16 mouse cellular contexts compared by ENCODE assay signal in the genomic region with DNA sequence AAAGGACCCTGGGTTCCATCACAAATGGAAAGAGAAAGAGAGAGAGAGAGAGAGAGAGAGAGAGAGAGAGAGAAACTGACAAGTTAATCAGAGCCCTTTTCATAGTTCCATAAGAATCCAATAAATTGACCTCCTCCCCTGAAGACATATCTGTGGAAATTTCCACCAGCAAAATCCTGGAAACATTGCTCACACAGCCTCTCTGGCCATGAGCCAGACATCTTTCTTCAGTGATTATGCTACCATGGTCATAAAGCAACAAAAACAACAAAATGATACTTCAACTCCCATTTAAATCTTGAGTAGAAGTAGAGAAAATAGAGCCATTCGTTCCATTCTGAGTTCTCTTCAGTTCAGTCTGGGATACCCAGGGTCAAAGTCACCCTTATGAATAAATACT.
"Had no signal": no experiment of that assay in that cellular context is flagged by ENCODE, and none has a peak within 500 bp of the region (broad histone marks: within the 10 kb centered on the region; RNA-seq: fewer than 3 reads in every experiment).

No protein-coding gene starts in this region.

- H3K27ac ChIP-seq: kidney, embryonic 15.5 days; left cerebral cortex, adult 2 months; liver, embryonic 13.5 days; midbrain, embryonic 10.5 days; midbrain, embryonic 13.5 days; neural tube, embryonic 13.5 days had no signal

- H3K4me3 ChIP-seq: kidney, embryonic 15.5 days; left cerebral cortex, adult 2 months; liver, embryonic 13.5 days; megakaryocyte, embryonic 14.5 days; midbrain, embryonic 10.5 days; midbrain, embryonic 13.5 days; myocyte; neural tube, embryonic 13.5 days had no signal

- H3K4me1 ChIP-seq: midbrain, embryonic 10.5 days; midbrain, embryonic 13.5 days; neural tube, embryonic 13.5 days had no signal

- ATAC-seq: midbrain, embryonic 13.5 days; midbrain, embryonic 16.5 days had no signal

- H3K9me3 ChIP-seq: kidney, embryonic 15.5 days; liver, embryonic 13.5 days; megakaryocyte, embryonic 14.5 days; midbrain, embryonic 10.5 days; midbrain, embryonic 13.5 days; neural tube, embryonic 13.5 days had no signal

- H3K4me2 ChIP-seq: kidney, embryonic 15.5 days; liver, embryonic 13.5 days; midbrain, embryonic 13.5 days; neural tube, embryonic 13.5 days had no signal

- H3K9ac ChIP-seq: kidney, embryonic 15.5 days; liver, embryonic 13.5 days; midbrain, embryonic 13.5 days; neural tube, embryonic 13.5 days had no signal

- H3K36me3 ChIP-seq: kidney, embryonic 15.5 days; liver, embryonic 13.5 days; midbrain, embryonic 10.5 days; midbrain, embryonic 13.5 days; neural tube, embryonic 13.5 days had no signal

- H3K27me3 ChIP-seq: kidney, embryonic 15.5 days; midbrain, embryonic 13.5 days; neural tube, embryonic 13.5 days had no signal

- DNase-seq: kidney, adult 8-10 months; layer of hippocampus, postnatal 36 days; liver, embryonic 13.5 days; lung, adult 2 months; lung, postnatal 14 days; retina, postnatal 1 day; thymus, adult 18-20 months; thymus, postnatal 36 days had no signal
